Mouse (Mus musculus) olfactory bulb, adult 2 months (tissue): ENCODE results near the gene Ociad2.

Experiments
- CTCF ChIP-seq: fragments of 200-500 bp; IDR thresholded peaks from 2 replicates; pipeline ENCODE4 v1.5.1; 2012; ENCODE audit warnings: low read depth, mild to moderate bottlenecking, low read length, moderate library complexity; ENCODE audit not compliant: insufficient read depth
- POLR2A ChIP-seq: fragments of 200-500 bp; IDR thresholded peaks from 2 replicates; pipeline ENCODE4 v1.6.1; 2012; ENCODE audit warnings: mild to moderate bottlenecking, low read depth, low read length, moderate library complexity; ENCODE audit not compliant: insufficient read depth

DNA sequence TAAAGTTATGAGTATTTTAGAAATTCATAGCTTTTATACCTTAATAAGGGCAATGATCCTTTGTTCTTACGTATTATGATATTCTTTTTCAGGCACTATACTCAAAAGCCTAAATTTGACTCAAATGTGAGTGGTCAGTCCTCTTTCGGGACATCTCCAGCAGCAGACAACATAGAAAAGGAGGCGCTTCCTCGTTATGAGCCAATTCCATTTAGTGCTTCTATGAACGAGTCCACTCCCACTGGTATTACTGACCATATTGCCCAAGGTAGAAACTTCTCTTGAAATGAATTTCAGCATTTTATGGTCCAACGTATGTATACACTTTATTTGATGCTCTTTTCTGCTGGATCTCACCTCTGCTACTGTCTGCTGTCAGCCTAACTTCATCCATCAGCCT lies 34.3 kb downstream of the Ociad2 start:
- TF ChIP-seq CTCF (no peak), POLR2A (no peak)
